Mouse (Mus musculus): Measurements from ENCODE around the gene Kcnh4. TPM values are rescaled to one million over a fixed set of nuclear protein-coding genes. Genes with fewer than 3 reads are reported as not detected.

Kcnh4 gene
- polyA plus RNA-seq, 1 experiment: 0.21 TPM

GRCm38 (mm10) chr11:100735134-100735865, 24.4 kb downstream of the Kcnh4 start:
- no peaks in the 10 kb centered on the region for H3K27me3 ChIP-seq (ENCODE audit: control insufficient read depth, insufficient read depth, low read length, poor library complexity, severe bottlenecking)
- H3K4me3 ChIP-seq (ENCODE audit: low read depth, low read length): no peak overlapping the region
- 0 out of 2 replicates have a peak overlapping the region, but pooled peaks have one; percentile 36 for H3K9ac ChIP-seq (ENCODE audit: low read depth, poor library complexity, severe bottlenecking)

GRCm38 (mm10) chr11:100730477-100731205, 29.1 kb downstream of the Kcnh4 start:
- no peak overlapping the region for H3K4me3 ChIP-seq (ENCODE audit: low read depth, low read length)
- no peak overlapping the region for H3K9ac ChIP-seq (ENCODE audit: low read depth, poor library complexity, severe bottlenecking)
- peaks cover 4% of the 10 kb centered on the region for H3K36me3 ChIP-seq (ENCODE audit: control insufficient read depth, insufficient read depth, low read length, poor library complexity, severe bottlenecking)
- H3K4me1 ChIP-seq (ENCODE audit: control insufficient read depth, insufficient read depth, low read length): no peaks in the 10 kb centered on the region
- H3K27me3 ChIP-seq (ENCODE audit: control insufficient read depth, insufficient read depth, low read length, poor library complexity, severe bottlenecking): no peaks in the 10 kb centered on the region
- TF ChIP-seq CTCF (IDR thresholded peaks at IDR 0.05; ENCODE audit: low read depth, low read length): no peak
- TF ChIP-seq POLR2A (IDR thresholded peaks at IDR 0.05; ENCODE audit: insufficient read depth, low read length): no peak
- TF ChIP-seq EP300 (IDR thresholded peaks at IDR 0.05; ENCODE audit: insufficient read depth, low read depth, low read length): no peak
- H3K27ac ChIP-seq (ENCODE audit: insufficient read depth, low read length): no peak overlapping the region
- no peaks in the 10 kb centered on the region for H3K9me3 ChIP-seq (replicated peaks; ENCODE audit: control insufficient read depth, insufficient read depth, low read length, poor library complexity, severe bottlenecking)

More at GRCm38 (mm10) chr11:100735134-100735865, 24.4 kb downstream of the Kcnh4 start:
- no peak overlapping the region for H3K27ac ChIP-seq (ENCODE audit: insufficient read depth, low read length)
- peaks cover 2% of the 10 kb centered on the region for H3K36me3 ChIP-seq (ENCODE audit: control insufficient read depth, insufficient read depth, low read length, poor library complexity, severe bottlenecking)
- no peaks in the 10 kb centered on the region for H3K4me1 ChIP-seq (ENCODE audit: control insufficient read depth, insufficient read depth, low read length)
- no peak for TF ChIP-seq CTCF (IDR thresholded peaks at IDR 0.05; ENCODE audit: low read depth, low read length)
- TF ChIP-seq EP300 (IDR thresholded peaks at IDR 0.05; ENCODE audit: insufficient read depth, low read depth, low read length): no peak
- TF ChIP-seq POLR2A (IDR thresholded peaks at IDR 0.05; ENCODE audit: insufficient read depth, low read length): no peak
- no peaks in the 10 kb centered on the region for H3K9me3 ChIP-seq (replicated peaks; ENCODE audit: control insufficient read depth, insufficient read depth, low read length, poor library complexity, severe bottlenecking)

- no peak overlapping the region for H3K27ac ChIP-seq (ENCODE audit: insufficient read depth, low read length)
- H3K9ac ChIP-seq (ENCODE audit: low read depth, poor library complexity, severe bottlenecking): no peak overlapping the region
- no peak overlapping the region for H3K4me3 ChIP-seq (ENCODE audit: low read depth, low read length)
- H3K9me3 ChIP-seq (replicated peaks; ENCODE audit: control insufficient read depth, insufficient read depth, low read length, poor library complexity, severe bottlenecking): no peaks in the 10 kb centered on the region
- H3K27me3 ChIP-seq (ENCODE audit: control insufficient read depth, insufficient read depth, low read length, poor library complexity, severe bottlenecking): no peaks in the 10 kb centered on the region
- peaks cover 4% of the 10 kb centered on the region; the same call in 1 of the 2 replicates for H3K36me3 ChIP-seq (ENCODE audit: control insufficient read depth, insufficient read depth, low read length, poor library complexity, severe bottlenecking)
- H3K4me1 ChIP-seq (ENCODE audit: control insufficient read depth, insufficient read depth, low read length): peaks cover 3% of the 10 kb centered on the region
- no peak for TF ChIP-seq EP300 (IDR thresholded peaks at IDR 0.05; ENCODE audit: insufficient read depth, low read depth, low read length)
- TF ChIP-seq POLR2A (IDR thresholded peaks at IDR 0.05; ENCODE audit: insufficient read depth, low read length): no peak
- no peak for TF ChIP-seq CTCF (IDR thresholded peaks at IDR 0.05; ENCODE audit: low read depth, low read length)
These were observed 29.8 kb downstream of the Kcnh4 start for GRCm38 (mm10) chr11:100729976-100730375.

- peaks cover 4% of the 10 kb centered on the region; the same call in 1 of the 2 replicates for H3K36me3 ChIP-seq (ENCODE audit: control insufficient read depth, insufficient read depth, low read length, poor library complexity, severe bottlenecking)
- H3K27ac ChIP-seq (ENCODE audit: insufficient read depth, low read length): no peak overlapping the region
- H3K27me3 ChIP-seq (ENCODE audit: control insufficient read depth, insufficient read depth, low read length, poor library complexity, severe bottlenecking): no peaks in the 10 kb centered on the region
- H3K4me1 ChIP-seq (ENCODE audit: control insufficient read depth, insufficient read depth, low read length): peaks cover 3% of the 10 kb centered on the region
- H3K4me3 ChIP-seq (ENCODE audit: low read depth, low read length): no peak overlapping the region
- no peaks in the 10 kb centered on the region for H3K9me3 ChIP-seq (replicated peaks; ENCODE audit: control insufficient read depth, insufficient read depth, low read length, poor library complexity, severe bottlenecking)
- H3K9ac ChIP-seq (ENCODE audit: low read depth, poor library complexity, severe bottlenecking): no peak overlapping the region
- TF ChIP-seq EP300 (IDR thresholded peaks at IDR 0.05; ENCODE audit: insufficient read depth, low read depth, low read length) (no peak), POLR2A (IDR thresholded peaks at IDR 0.05; ENCODE audit: insufficient read depth, low read length) (no peak), CTCF (IDR thresholded peaks at IDR 0.05; ENCODE audit: low read depth, low read length) (no peak)
These were observed 31.1 kb downstream of the Kcnh4 start for GRCm38 (mm10) chr11:100728601-100729000.

- no peak overlapping the region for H3K27ac ChIP-seq (ENCODE audit: insufficient read depth, low read length)
These were observed 32.5 kb downstream of the Kcnh4 start for GRCm38 (mm10) chr11:100727201-100727600.

More at GRCm38 (mm10) chr11:100727201-100727600, 32.5 kb downstream of the Kcnh4 start:
- Histone ChIP-seq H3K9ac (ENCODE audit: low read depth, poor library complexity, severe bottlenecking) (no peak overlapping the region), H3K9me3 (replicated peaks; ENCODE audit: control insufficient read depth, insufficient read depth, low read length, poor library complexity, severe bottlenecking) (no peaks in the 10 kb centered on the region), H3K27me3 (ENCODE audit: control insufficient read depth, insufficient read depth, low read length, poor library complexity, severe bottlenecking) (no peaks in the 10 kb centered on the region), H3K4me1 (ENCODE audit: control insufficient read depth, insufficient read depth, low read length) (peaks cover 3% of the 10 kb centered on the region), H3K36me3 (ENCODE audit: control insufficient read depth, insufficient read depth, low read length, poor library complexity, severe bottlenecking) (peaks cover 2% of the 10 kb centered on the region; the same call in 1 of the 2 replicates), H3K4me3 (ENCODE audit: low read depth, low read length) (no peak overlapping the region)
- TF ChIP-seq CTCF (IDR thresholded peaks at IDR 0.05; ENCODE audit: low read depth, low read length) (no peak), EP300 (IDR thresholded peaks at IDR 0.05; ENCODE audit: insufficient read depth, low read depth, low read length) (no peak), POLR2A (IDR thresholded peaks at IDR 0.05; ENCODE audit: insufficient read depth, low read length) (no peak)

Measured in ES-Bruce4 (cell line).